Mouse (Mus musculus) liver (tissue): ENCODE measurements around the gene Btbd9.
"Not testable (repeated sequence)": the region's sequence is repeated elsewhere in the genome, so short reads cannot be mapped to it uniquely, and the experiment has no call there.

Experiments used
- DNase-seq: peaks from one replicate; pipeline ENCODE4 v3.0.0-alpha.2; 2020; ENCODE audit warnings: mixed read lengths

The Btbd9 gene

DNA sequence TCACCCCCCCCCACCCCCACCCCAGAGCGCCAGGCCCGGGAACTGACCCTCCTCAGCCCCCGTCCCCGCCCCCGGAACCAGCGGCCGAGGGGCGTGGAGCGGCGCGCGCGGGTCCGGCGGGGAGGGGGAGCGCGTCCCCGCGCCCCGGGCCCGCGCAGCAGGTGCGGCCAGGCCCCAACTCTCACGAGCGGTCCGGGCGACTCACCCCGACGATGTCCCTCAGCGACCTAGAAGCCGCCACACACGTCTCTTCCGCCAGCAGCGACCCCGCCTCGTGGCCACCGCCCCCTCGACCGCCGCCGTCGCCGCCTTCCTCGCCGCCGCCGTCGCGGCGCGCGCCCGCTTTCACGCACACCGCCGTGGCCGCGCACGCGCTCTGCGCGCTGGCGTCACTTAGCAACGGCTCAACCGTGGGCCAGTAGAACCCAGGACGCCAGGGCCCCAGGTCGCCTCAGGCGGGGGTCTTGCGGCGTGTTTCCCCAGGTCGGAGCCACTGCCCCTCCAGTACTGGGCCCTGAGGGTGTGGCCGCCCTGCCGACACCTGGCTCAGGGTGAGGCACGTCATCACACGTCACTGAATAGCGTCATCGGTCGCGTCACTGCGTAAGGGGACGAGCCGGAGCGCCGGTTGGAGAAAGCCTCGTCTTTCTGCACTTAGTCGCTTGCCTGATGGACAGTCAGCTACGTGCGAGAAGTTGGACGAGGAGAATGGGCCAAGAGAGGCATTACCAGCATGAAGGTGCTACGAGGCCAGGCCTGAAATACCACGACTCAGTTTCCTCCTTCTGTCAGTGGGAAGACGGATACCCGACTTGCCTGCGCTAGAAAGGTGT, at the start of gene Btbd9:
Btbd9 (minus strand) TSS at position 548 of the 833 bp plus-strand sequence.
- DNase-seq, result peak; percentile 88

DNA sequence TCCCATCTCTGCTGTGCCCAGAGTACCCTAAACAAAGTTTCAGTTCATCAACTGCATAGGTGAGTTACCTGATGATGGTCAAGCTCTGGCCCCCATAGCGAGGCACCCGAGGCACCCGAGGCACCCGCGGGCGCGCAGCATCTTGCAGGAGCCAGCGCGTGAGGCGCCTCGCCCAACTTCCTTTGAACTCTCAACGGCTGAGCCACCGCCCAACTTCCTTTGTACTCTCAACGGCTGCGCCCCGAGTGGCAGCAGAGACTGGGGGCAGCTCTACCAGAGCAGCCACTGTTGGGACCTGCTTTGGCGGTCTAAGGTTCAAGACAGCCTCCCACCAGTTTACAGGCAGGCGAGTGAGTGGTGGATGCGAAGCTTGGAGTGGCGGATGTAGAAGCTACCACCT, 47.8 kb upstream of the Btbd9 start, which contains the start of gene Dnah8:
Dnah8 (plus strand) TSS at position 223 of the 400 bp plus-strand sequence.
- DNase-seq, result not testable (repeated sequence)

DNA sequence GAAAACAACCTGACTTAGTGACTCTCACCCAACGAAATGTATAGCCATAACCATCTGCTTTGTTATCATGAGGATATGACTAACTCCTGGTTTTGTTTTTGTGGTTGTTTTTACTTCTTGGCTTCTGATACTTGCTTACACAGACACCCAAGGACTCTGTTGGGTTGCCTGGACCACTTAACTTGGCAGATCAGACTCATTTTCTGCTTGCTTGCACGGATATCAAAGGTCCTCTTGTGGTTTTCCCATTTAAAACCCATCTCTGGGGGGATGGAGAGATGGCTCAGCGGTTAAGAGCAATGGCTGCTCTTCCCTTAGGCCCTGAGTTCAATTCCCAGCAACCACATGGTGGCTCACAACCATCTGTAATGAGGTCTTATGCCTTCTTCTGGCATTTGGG, 46.9 kb upstream of the Btbd9 start:
- DNase-seq, result no peak

DNA sequence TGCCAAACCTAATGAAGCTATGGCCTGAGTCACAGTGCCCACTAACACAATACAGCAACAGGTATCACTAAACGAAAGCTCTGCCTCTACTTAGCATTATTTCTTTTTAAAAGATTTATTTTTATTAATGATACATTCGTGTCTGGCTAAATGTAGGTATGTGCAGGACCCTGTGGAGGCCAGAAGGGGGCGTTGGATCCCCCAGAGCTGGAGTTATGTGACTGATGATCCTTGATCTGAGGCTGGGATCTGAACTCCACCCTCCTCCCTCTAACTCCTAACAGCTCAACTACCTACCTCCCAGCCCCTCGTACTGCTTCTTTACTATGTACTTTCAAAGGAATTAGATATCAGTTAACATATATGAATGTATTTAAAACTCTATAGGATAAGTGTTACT, 45.2 kb upstream of the Btbd9 start:
- no peak for DNase-seq

DNA sequence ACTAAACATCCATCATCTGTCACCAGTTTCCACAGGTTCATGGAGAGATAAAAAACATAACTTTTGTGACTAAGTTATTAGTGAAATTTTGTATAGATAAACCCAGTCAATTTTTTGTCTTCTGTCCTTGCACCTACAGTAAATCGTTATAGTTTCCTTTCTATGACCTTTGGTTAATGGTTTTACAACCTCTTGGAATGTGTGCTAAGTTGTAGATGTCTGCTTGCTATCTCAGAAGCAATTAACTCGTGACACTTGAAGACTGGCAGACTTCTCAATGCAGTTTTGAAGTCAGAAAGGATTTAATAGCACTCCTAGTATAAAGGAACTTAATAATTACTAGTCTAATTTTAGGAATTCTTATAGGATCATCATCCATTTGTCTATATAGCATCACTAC, 44.3 kb upstream of the Btbd9 start:
- no peak for DNase-seq

DNA sequence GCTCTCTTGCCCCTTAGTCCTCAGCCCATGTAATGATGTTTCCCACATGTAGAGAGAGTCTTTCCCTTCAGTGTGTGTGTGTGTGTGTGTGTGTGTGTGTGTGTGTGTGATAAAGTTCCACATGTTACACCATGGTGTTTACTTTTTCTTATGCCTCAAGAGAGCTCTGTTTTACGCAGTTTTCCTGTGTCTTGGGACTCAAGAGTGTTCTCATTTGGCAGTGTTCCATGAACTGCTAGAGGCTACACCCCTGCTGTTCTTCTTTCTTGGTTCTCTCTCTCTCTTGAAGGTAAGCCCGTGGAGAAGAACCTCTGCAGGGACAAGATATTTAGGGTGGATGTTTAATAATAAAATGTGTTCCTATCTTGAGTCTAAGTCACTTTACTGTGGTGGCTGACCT, 42.9 kb upstream of the Btbd9 start:
- DNase-seq, result no peak

DNA sequence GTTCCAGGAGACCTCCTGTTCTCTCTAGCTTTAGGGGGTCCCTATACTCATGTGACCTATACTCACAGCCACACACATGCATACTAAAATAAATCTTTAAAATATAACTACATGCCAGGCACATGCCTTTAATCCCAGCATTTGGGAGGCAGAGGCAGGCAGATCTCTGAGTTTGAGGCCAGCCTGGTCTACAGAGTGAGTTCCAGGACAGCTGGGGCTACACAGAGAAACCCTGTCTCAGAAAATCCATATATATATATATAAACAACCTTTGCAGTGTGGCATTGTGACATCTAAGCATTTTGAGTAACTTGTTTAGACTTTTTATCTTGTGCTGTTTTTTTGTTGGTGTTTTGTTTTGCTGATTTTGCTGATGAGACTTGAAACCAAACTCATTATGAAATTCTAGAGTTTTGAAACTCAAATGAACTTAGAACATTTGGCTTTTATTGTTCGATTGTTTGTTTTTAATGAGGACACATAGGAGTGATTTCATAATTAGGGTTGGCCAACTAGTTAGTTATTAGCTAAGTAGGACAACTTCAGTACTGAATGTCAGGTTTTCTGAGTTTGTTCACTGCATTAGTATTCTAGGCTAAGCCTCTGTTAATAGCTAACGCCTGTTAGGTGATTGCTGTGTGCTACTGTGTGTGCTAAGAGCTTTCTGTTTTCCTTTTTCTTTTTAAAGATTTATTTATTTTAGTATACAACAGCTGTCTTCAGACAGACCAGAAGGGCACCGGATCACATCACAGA, 42.0 kb upstream of the Btbd9 start:
- no peak for DNase-seq

DNA sequence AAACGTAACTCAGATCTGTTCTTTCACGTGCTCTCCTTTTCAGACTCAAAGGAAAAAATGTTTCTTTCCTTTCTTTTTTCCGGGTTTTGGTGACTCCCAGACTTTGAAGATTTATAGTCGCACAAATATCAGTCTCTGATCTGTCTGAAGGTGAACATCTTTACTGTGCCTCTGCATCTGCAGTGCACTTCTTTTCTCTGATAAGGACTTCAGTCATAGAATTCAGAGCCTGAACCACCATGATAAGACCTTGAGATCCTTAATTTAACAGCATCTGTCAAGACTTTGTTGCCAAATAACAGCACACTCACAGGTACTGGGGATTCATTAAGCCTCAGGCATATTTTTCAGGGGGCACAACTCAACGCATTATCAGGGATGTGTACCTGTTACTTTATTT, 39.9 kb upstream of the Btbd9 start:
- DNase-seq, result no peak

DNA sequence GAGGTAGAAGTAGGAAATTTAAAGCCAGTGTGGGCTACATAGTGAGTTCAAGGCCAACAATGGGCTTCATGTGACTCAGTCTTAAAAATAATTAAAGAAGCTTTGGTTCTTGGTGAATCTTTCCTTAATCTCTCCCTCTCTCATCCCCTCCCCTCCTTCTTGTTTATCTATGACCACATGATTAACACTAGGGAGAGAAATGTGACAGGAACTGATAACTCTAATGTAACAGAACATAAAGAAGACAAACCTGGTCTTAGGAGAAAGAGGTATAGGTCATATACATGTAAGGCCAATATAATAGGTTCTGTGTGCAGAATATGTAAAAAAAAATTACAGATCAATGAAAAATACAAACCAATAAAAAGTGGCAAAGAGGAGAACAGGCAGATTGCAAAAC, 37.1 kb upstream of the Btbd9 start:
- DNase-seq, result no peak

DNA sequence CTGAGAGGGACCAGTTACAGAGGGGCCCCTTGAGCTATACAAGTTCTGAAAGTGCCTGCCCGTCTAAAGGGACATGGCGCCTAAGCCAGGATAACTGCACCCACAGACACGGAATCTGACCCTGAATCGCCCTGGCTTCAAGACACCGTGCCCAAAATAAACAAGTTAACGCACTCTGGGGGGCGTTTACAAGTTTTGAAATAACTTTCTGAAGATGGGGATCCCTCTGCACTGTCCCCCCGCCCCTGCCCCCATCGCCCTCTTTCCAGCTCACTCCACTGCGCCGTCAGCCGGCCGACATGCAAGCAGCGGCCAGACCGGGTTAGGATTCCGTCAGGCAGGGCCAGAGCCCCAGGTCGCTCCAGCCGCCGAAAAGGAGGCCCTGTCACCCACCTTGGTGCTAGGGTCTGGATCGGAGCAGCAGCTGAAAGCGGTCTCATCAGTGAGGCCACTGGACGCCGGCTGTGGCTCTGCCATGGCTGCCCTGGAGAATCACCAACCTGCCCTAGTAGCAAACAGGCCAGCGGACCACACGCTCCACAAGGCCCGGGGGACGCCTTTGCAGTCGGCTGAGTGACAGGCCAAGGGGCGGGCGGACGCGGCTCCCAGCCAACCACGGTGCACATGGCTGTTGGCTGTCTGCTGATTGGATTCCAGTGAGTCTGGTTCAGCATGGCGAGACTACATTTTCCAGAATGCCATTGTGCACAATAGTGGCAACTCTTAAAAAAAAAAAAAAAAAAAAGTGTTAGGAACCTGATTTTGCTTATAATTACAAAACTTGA, 36.0 kb upstream of the Btbd9 start:
- peak; percentile 97 for DNase-seq

DNA sequence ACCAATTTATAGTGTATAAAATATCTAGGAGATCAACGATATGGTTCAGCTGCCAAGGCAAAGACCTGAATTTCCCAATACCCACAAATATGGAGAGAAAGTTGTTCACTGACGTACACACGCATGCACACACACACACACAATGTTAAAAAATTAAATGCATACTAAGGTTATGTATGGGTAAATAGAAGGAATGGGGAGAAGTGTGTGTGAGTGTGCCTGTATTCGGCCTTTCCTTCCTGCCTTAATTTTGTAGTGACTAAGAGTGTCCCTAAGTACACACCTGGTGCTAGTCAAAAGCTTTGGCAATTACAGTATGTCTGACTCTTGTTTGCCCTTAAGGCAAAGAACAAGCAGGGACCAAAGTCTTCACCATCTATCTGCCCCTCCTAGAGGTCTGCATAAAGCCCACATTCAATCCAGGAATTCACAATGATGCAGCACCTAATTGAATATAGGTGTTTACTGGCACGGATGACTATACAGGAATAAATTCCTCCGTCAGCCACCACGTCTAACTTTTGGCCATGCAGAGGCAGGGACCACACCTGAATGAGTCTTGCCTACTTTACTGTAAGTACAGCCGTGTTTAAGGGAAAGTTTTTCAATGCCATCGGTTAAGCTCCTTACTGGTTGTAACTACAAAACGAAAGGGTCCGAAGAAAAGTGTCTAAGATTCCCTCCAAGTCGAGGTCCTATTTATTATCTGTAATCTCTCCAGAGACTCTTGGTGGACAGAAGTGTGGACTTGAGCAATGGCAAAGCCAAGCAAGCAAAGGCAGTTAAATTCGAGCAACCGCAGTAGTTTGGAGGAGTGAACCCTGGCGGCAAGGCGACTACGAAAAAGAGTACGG, 35.2 kb upstream of the Btbd9 start:
- peak; percentile 58 for DNase-seq

DNA sequence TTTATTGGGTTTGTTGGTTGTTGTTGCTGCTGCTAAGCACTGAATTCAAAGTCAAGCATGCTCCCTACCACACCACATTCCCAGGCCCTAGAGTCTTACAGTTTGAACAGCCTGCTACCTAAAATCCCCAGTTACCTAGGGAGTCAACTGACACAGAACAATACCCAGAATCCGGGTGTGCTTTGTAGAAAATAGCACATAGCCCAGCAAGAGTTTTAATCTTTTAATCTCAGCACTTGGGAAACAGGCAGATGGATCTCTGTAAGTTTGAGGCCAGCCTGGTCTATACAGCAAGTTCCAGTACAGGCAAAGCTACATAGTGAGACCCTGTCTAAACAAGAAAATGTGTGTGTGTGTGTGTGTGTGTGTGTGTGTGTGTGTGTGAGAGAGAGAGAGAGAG, 34.5 kb upstream of the Btbd9 start:
- no peak for DNase-seq

DNA sequence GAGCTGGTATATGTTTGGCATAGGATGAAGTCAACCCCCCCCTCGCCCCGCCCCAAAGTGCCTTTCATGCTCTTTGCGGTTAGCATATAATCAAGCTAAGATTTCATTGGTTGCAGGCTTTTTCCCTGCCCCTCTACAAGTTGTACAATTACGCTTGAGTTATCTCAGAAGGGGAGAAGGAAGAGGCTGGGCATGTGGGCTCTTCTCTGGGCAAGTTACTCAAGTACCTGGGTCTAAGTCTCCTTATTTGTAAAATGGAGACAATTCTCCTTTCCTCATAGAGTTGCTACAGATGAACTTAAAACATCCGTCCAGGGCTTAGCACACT, 33.7 kb upstream of the Btbd9 start:
- peak; percentile 44 for DNase-seq

DNA sequence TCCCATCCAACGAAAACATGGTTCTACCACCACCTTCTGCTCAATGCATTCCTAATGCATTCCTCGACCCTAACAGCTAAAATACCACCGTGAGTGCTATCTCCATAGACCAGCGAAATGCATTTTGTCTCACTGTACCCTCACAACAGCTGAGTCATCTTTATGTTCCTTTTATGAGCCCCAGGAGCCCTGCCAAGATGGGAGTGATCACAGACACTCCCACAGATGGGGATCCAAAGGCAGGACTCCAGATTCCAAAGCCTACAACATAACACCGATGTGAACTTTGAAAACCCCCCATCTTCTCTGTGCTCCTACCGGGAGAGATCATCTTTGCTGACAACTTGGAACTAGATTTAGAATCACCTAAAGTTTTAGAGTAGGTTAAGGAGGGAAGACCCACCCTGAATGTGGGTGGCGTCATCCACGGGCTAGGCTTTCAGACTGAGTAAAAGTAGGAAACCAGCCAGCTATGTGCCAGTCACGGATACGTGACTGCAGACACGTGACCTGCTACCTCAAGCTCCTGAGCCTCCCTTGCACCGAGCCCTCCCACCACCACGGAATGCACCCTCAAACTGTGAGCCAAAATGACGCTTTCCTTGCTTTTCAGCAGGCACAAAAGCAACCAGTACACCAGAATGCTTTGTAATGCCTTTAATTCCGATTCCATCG, 33.2 kb upstream of the Btbd9 start:
- peak; percentile 57 for DNase-seq

DNA sequence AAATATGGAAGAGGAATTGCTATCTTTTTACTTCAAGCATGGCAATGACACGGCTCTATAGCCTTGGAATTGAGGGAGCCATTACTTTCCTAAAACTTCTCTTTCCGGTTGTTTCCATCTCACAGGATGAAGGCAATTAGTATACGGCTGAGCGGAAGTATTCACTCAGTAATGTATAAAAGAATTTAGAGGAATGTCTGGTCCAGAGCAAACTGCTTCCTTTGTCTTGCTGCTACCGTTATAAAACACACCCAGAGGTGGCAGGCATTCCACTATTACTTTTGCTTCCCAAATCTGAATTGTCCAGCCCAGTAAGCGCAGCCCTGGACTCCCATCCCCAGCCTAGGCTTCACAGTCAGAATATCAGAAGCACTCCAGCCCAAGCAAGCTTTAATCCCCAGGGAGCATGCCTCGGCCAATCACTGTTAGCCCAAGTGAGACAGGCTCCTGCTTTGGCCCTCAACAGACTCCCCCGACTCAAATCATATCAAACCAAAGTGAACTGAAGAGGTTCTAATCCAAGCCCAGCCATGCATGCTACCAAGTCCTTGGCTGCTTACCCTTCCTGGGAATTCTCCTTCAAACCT, 31.7 kb upstream of the Btbd9 start:
- DNase-seq, result no peak

DNA sequence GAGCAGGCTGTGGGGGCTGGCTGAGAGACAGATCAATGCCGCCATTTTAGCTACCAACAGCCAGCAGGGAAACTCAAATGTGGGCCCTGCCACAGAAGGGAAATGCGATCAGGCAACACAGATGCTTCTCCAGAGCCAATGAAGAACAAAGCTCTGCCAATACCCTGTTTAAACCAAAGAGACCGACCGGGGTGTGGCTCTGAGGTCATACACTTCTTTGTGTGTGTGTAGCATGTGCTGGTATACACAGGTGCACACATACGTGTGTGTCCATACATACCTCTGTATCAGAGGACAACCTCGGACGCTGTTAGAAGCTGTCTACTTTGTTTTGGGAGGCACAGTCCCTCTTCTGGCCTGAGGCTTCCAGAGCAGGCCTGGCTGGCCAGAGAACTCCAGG, 31.0 kb upstream of the Btbd9 start:
- DNase-seq, result no peak

DNA sequence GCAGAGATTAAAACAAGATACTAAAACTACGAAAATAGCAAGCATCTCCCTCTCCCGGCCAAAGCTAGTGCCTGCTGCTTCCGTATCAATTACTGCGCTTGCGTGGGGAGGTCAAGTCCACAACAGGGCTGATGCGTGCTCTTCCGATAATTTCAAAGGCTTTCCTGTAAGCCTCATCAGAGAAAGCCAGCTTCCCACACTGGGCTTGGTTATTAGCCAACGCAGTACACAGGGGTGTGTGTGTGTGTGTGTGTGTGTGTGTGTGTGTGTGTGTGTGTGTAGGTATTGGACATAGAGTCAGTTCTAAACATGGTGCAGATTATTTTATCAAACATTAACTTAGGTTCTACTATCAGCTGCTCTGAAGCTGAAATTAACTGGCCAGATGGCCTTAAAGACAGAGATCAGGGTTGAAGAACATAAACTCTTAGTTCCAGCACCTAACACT, 30.4 kb upstream of the Btbd9 start:
- no peak for DNase-seq

DNA sequence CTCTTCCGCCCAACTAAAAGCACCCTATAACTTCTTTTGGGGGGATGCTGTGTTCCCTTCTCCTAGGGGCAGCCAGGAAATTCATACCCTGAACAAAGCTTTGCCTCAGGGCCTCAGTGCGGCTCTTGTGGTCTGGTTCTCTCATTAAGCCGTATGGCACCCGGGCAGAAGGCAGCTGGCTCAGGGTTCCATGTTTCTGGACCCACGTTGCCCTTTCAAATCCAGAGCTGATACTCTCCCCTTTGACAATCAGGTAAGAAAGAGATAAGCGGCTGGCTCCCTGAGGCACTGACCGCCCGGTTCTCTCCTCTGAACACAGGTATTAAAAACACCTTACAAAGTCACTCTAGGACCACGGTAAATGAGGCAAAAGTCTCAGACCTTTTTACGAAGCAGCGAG, 29.9 kb upstream of the Btbd9 start:
- DNase-seq, result no peak

DNA sequence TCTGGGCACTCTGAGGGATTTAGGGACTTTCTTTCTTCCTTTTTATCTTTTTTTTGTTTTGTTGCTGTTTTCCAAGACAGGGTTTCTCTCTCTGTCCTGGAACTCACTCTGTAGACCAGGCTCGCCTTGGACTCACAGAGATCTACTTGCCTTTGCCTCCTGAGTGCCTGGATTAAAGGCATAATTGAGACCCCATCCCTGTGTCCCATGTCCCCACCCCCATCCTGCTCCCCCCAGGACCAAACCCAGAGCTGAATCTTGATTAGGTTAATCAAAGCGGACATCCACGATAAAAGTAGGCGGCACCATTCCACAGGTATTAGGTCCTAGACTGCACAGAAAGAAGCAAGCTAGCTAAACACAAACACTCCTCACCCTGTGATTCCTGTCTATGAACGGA, 28.7 kb upstream of the Btbd9 start:
- DNase-seq, result no peak

DNA sequence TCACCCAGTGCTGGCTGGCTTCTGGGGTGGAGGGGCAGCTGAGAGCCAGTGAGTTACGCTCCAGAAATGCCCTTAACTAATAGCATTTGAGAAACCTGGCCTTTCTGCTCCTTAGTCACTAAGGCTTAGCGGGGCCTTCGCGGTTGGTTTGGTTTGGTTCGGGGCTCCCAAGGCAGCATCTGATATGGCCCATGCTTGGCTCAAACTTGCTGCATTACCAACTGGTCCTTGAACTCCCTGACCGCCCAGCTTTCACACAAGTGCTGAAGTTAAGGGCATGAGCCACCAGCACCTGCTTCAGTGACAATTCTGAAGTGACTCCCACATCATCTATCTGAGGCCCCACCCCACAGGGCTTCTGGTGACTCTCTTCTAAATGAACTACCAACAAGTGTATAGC, 28.0 kb upstream of the Btbd9 start:
- DNase-seq, result no peak

DNA sequence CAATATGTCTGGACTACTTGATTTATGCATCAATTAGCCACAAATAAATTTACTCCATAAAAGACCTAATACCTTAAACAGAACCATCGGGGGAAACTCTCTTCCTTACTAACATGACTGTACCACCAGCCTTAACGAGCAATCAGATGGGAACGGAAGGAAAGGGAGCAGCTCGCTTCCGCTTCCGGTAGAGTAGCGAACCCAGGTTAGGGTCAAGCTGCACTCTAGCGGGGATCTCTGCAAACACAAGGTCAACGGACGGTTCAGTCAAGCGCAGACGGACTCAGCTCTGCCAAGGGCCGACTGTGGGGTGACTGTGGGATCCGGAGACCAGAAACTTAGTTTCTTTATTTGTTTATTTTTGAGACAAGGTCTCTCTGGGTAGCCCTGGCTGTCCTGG, 25.9 kb upstream of the Btbd9 start:
- no peak for DNase-seq

DNA sequence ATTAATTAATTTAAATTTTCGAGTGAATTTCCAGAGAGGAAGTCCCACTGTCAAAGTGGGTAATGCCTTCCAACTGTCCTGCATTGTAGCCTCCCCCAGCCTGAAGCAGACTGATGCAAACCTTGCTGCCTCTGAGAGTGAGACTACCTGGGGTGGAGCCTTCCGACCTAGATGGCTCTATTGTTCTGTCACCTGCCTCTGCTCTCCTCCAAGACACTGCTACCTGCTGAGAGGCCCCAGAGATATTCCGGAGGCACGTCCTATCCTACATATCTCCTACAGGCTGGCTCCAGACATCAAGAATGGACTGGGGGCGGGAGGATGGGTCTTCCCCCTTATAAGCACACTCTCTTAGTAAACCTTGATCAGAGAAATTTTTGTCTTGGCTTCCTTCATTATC, 22.0 kb upstream of the Btbd9 start:
- DNase-seq, result no peak
